12 mouse cellular contexts compared by ENCODE assay signal in the genomic region with DNA sequence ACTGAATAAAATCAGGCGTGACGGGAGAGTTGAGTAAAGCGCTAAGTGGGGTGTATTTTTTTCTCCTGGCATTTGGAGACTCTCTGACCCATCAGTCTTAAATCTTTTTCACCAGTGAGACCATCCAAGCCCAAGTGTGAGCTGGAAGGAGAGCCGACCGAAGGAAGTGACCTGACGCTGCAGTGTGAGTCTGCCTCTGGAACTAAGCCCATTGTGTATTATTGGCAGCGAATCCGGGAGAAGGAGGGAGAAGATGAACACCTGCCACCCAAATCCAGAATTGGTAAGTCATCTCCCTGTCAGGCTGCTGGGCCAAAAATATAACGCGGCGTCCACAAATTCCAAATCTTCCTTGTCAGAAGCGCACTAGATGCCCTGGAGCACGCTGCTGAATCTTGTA. TPM values are rescaled to one million over a fixed set of nuclear protein-coding genes. Genes with fewer than 3 reads are reported as not detected.
DNase-seq lines count a peak whose midpoint lies in the region; ATAC-seq and TF ChIP-seq lines count a peak whose summit lies in the region.
"Had no signal": no experiment of that assay in that cellular context is flagged by ENCODE, and none has a peak within 500 bp of the region (broad histone marks: within the 10 kb centered on the region; RNA-seq: fewer than 3 reads in every experiment).

No protein-coding gene starts in this region.

- no peak overlapping the region for H3K27ac ChIP-seq in kidney, embryonic 14.5 days (ENCODE audit: low read depth, low read length)
- H3K27ac ChIP-seq in ES-E14 (ENCODE audit: insufficient read depth, low read depth, low read length, poor library complexity, severe bottlenecking), result 0 out of 2 replicates have a peak overlapping the region, but pooled peaks have one; percentile 28
- H3K27ac ChIP-seq in intestine, postnatal 0 days (ENCODE audit: low read depth, low read length), result no peak overlapping the region
- H3K27ac ChIP-seq: heart, adult 2 months; liver, embryonic 12.5 days; macrophage had no signal

- 0 out of 2 replicates have a peak, but pooled peaks cover 4% of the 10 kb centered on the region for H3K4me1 ChIP-seq in kidney, embryonic 14.5 days (ENCODE audit: control insufficient read depth, insufficient read depth, low read length)
- 0 out of 4 replicates have a peak, but pooled peaks cover 3 to 4% of the 10 kb centered on the region in 2 experiments for H3K4me1 ChIP-seq in ES-E14 (ENCODE audit: control insufficient read depth in 2 of 2, insufficient read depth in 2 of 2, low read length in 2 of 2, poor library complexity in 1 of 2)
- H3K4me1 ChIP-seq in intestine, postnatal 0 days (replicated peaks; ENCODE audit: control insufficient read depth, insufficient read depth, low read length), result no peaks in the 10 kb centered on the region

- DNase-seq in kidney, postnatal 10 days, result no peak
- DNase-seq in ES-E14 (ENCODE audit: low read depth, low spot score), result no peak
- peak; percentile 40 for DNase-seq in brain, embryonic 14.5 days (ENCODE audit: low read depth)
- DNase-seq in cerebellum, postnatal 36 days, result peak; percentile 81 to 84
- DNase-seq: embryo, embryonic 11 days; right cerebral cortex, postnatal 4 days had no signal

- H3K4me3 ChIP-seq in kidney, embryonic 14.5 days (ENCODE audit: low read length), result no peak overlapping the region
- H3K4me3 ChIP-seq in ES-E14 (ENCODE audit: insufficient read depth in 1 of 2, low read depth in 1 of 2, low read length in 2 of 2, poor library complexity in 1 of 2, severe bottlenecking in 1 of 2), result peak overlapping the region; percentile 18 to 47; a peak in 3 of 4 replicates
- H3K4me3 ChIP-seq in intestine, postnatal 0 days (ENCODE audit: low read depth, low read length), result no peak overlapping the region
- H3K4me3 ChIP-seq: heart, adult 2 months; liver, embryonic 12.5 days had no signal

- 57% methylated on average over 13 of the region's 13 CpGs for WGBS in kidney, embryonic 14.5 days
- 74% methylated on average over 13 of the region's 13 CpGs for WGBS in intestine, postnatal 0 days

- H3K36me3 ChIP-seq in kidney, embryonic 14.5 days (ENCODE audit: control insufficient read depth, insufficient read depth, low read length), result peaks cover 6% of the 10 kb centered on the region; the same call in 1 of the 2 replicates
- peaks cover 3% of the 10 kb centered on the region; the same call in 1 of the 2 replicates for H3K36me3 ChIP-seq in ES-E14 (ENCODE audit: control insufficient read depth, insufficient read depth, low read length, poor library complexity, severe bottlenecking)
- peaks cover 9% of the 10 kb centered on the region; the same call in 1 of the 2 replicates for H3K36me3 ChIP-seq in intestine, postnatal 0 days (ENCODE audit: control insufficient read depth, insufficient read depth)
- H3K36me3 ChIP-seq: liver, embryonic 12.5 days had no signal

- no peak overlapping the region for H3K9ac ChIP-seq in kidney, embryonic 14.5 days (ENCODE audit: low read depth, low read length)
- H3K9ac ChIP-seq in ES-E14 (ENCODE audit: insufficient read depth, low read depth, low read length, poor library complexity, severe bottlenecking), result peak overlapping the region; percentile 70; the same call in 1 of the 2 replicates
- no peak overlapping the region for H3K9ac ChIP-seq in intestine, postnatal 0 days (ENCODE audit: low read depth, low read length)
- H3K9ac ChIP-seq: liver, embryonic 12.5 days had no signal

- TF ChIP-seq POLR2A in brain, embryonic 14.5 days (IDR thresholded peaks at IDR 0.05; ENCODE audit: borderline replicate concordance, extremely low read depth, insufficient read depth, insufficient read length, poor library complexity, severe bottlenecking), result no peak

- TF ChIP-seq CTCF in brain, embryonic 14.5 days (IDR thresholded peaks at IDR 0.05; ENCODE audit: borderline replicate concordance, extremely low read depth, insufficient read depth, insufficient read length), result no peak
- TF ChIP-seq CTCF in intestine, postnatal 0 days (IDR thresholded peaks at IDR 0.05; ENCODE audit: low read depth), result no peak

- no peaks in the 10 kb centered on the region for H3K9me3 ChIP-seq in kidney, embryonic 14.5 days (ENCODE audit: control insufficient read depth, low read length)
- H3K9me3 ChIP-seq in ES-E14 (ENCODE audit: control insufficient read depth, insufficient read depth, low read depth, low read length), result no peaks in the 10 kb centered on the region
- H3K9me3 ChIP-seq in intestine, postnatal 0 days (ENCODE audit: control insufficient read depth), result no peaks in the 10 kb centered on the region
- H3K9me3 ChIP-seq: liver, embryonic 12.5 days had no signal

- ATAC-seq in kidney, embryonic 14.5 days (ENCODE audit: low FRiP score, low TSS enrichment), result peak; percentile 38; the same call in 1 of the 2 replicates
- ATAC-seq in intestine, postnatal 0 days, result no peak
- no peak for ATAC-seq in megakaryocyte-erythroid progenitor cell, adult 5-6 weeks (replicated peaks; ENCODE audit: low FRiP score, low TSS enrichment, poor library complexity, severe bottlenecking)
- ATAC-seq: liver, embryonic 12.5 days had no signal

- H3K4me2 ChIP-seq in kidney, embryonic 14.5 days (replicated peaks; ENCODE audit: low read depth, low read length), result no peak overlapping the region
- H3K4me2 ChIP-seq in intestine, postnatal 0 days (replicated peaks; ENCODE audit: low read depth), result no peak overlapping the region
- H3K4me2 ChIP-seq: liver, embryonic 12.5 days had no signal

- in situ Hi-C loops in ES-E14 (cut with MboI; ENCODE audit: low sequenced_read_pairs in 2 of 2, unreplicated experiment in 2 of 2), result no loop called here

- H3K27me3 ChIP-seq in kidney, embryonic 14.5 days (ENCODE audit: control insufficient read depth, insufficient read depth, low read length), result no peaks in the 10 kb centered on the region
- no peaks in the 10 kb centered on the region for H3K27me3 ChIP-seq in intestine, postnatal 0 days (replicated peaks; ENCODE audit: control insufficient read depth, insufficient read depth, low read length)
- H3K27me3 ChIP-seq: liver, embryonic 12.5 days had no signal

TF ChIP-seq in ES-E14, 5 proteins besides CTCF, POLR2A, EP300 and RAD21:
- no peak for TF ChIP-seq CHD2 (IDR thresholded peaks at IDR 0.05; ENCODE audit: low read depth, low read length)
- TF ChIP-seq MAFK (IDR thresholded peaks at IDR 0.05; ENCODE audit: insufficient read depth, low read depth, low read length), result no peak
TF ChIP-seq in ES-E14: peak in this region for 0.

RNA-seq across cellular contexts. Expression of gene Hspa8, which starts 28.5 kb away (rescaled TPM):
- 2,147 and 3,036 TPM in 2 replicates for polyA plus RNA-seq in kidney, embryonic 14.5 days (2014; fragmentation: Nextera tagmentation; extraction: Ambion mirVana)
- 3,361 and 3,988 TPM in 2 replicates for total RNA-seq in ES-E14 (2012; rRNA removed)
- polyA plus RNA-seq in brain, embryonic 14.5 days (2012; rRNA removed), result 2,783 and 3,166 TPM in 2 replicates
- polyA plus RNA-seq in intestine, postnatal 0 days (2015; fragmentation: Nextera tagmentation; extraction: Ambion mirVana), result 1,042 and 1,135 TPM in 2 replicates
- 3,454 and 3,626 TPM in 2 replicates for total RNA-seq in megakaryocyte-erythroid progenitor cell, adult 5-6 weeks (2014; fragmentation: Nextera tagmentation)
- 5,878 and 7,940 TPM in 2 replicates for total RNA-seq in megakaryocyte-erythroid progenitor cell, adult 5-6 weeks (2017)

Comparison
In these comparisons a context has a peak if more than half of its experiments do, and no peak if none do; other contexts are left out.
1. H3K4me3 ChIP-seq: peak in ES-E14 (2 of 2); none in kidney, embryonic 14.5 days (single experiment) and intestine, postnatal 0 days (single experiment).
2. DNase-seq: peak in brain, embryonic 14.5 days (single experiment) and cerebellum, postnatal 36 days (2 of 2); none in kidney, postnatal 10 days (single experiment) and ES-E14 (single experiment).